ENCODE assay signal across 1 mouse cellular context in the genomic region with DNA sequence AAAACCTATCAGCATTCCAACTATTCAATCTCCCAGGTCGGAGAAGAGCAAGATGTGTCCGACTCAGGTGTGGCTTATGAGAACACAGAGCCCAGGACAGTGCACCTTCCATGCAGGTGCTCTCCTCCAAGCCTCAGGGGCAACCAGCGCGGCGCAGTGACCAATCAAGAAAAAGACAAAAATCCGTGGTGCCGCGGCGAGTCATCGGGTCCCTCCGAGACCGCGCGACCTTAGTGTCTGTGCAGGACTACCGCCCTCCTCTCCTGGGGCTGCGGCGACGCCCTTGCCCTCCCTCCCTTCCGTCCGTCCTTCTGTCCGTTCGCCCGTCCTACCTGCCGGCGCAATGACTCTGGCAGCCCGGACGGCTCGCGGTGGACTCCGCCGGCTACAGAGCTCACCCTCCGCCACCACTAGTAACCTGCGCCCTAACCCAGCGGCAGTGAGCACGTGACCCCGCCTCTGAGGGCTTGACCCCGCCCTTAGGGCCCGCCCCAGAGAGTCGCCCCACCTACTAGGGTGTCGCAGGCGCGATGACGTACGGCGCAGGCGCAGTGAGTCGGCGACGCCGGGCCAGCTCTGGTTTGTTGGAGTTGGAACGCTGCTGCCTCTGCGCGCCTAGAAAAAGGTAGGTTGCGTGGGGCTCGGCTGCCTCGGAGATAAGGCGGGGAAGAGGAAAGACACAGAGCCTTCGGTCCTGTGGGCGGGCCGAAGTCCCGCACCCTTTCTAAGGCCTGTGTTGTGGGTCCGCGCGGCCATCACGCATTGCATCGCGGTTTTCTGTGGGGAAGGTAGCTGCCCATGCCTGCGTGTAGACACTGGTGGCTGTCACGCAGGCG.
TF ChIP-seq lines count a peak whose summit lies in the region.

A gene (minus strand): TSS at position 455 of the 836 bp plus-strand sequence.
A gene (plus strand): TSS at position 500 of the 836 bp plus-strand sequence.

TF ChIP-seq in CH12.LX, 34 proteins besides CTCF, POLR2A, EP300 and RAD21:
- peak; percentile 95 for TF ChIP-seq USF1 (IDR thresholded peaks at IDR 0.05; ENCODE audit: low read depth, low read length)
- peak; percentile 43; the same call in 1 of the 2 replicates for TF ChIP-seq MXI1 (IDR thresholded peaks at IDR 0.05; ENCODE audit: low read depth, low read length)
- TF ChIP-seq CHD1 (IDR thresholded peaks at IDR 0.05; ENCODE audit: low read depth, low read length), result no peak
- no peak for TF ChIP-seq POLR2AphosphoS2 (IDR thresholded peaks at IDR 0.05; ENCODE audit: low read depth, low read length)
- TF ChIP-seq E2F4 (IDR thresholded peaks at IDR 0.05; ENCODE audit: insufficient replicate concordance, low read depth, low read length), result no peak
- TF ChIP-seq SIN3A (IDR thresholded peaks at IDR 0.05; ENCODE audit: low read length), result peak; percentile 63; the same call in 1 of the 2 replicates
- no peak for TF ChIP-seq CHD2 (IDR thresholded peaks at IDR 0.05; ENCODE audit: low read length)
- TF ChIP-seq MYC (IDR thresholded peaks at IDR 0.05; ENCODE audit: low read depth, low read length), result no peak
- TF ChIP-seq MAFK (IDR thresholded peaks at IDR 0.05; ENCODE audit: insufficient replicate concordance, low read length), result no peak
- peak; percentile 90 for TF ChIP-seq MAZ (IDR thresholded peaks at IDR 0.05; ENCODE audit: low read depth, low read length)
- peak; percentile 89 for TF ChIP-seq USF2 (conservative IDR thresholded peaks at IDR 0.05; ENCODE audit: low read depth, low read length)
- TF ChIP-seq KAT2A (IDR thresholded peaks at IDR 0.05; ENCODE audit: insufficient replicate concordance, low read length), result peak; percentile 72; the same call in 1 of the 2 replicates
- peak; percentile 94 for TF ChIP-seq BHLHE40 (IDR thresholded peaks at IDR 0.05; ENCODE audit: low read depth, low read length)
- no peak for TF ChIP-seq JUN (IDR thresholded peaks at IDR 0.05; ENCODE audit: insufficient read depth, low read depth, low read length)
- no peak for TF ChIP-seq ETS1 (conservative IDR thresholded peaks at IDR 0.05; ENCODE audit: low read depth, low read length)
- no peak for TF ChIP-seq RCOR1 (conservative IDR thresholded peaks at IDR 0.05; ENCODE audit: low read depth, low read length)
- TF ChIP-seq SMC3 (IDR thresholded peaks at IDR 0.05; ENCODE audit: low read depth, low read length), result no peak
- peak; percentile 51 for TF ChIP-seq ZMIZ1 (IDR thresholded peaks at IDR 0.05; ENCODE audit: low read depth, low read length)
- TF ChIP-seq NELFE (IDR thresholded peaks at IDR 0.05; ENCODE audit: low read depth, low read length), result peak; percentile 81; the same call in 1 of the 2 replicates
- no peak for TF ChIP-seq JUND (conservative IDR thresholded peaks at IDR 0.05; ENCODE audit: low read depth, low read length)
- TF ChIP-seq ZNF384 (IDR thresholded peaks at IDR 0.05; ENCODE audit: low read depth, low read length), result no peak; the same call in 1 of the 2 replicates
- no peak for TF ChIP-seq TBP (conservative IDR thresholded peaks at IDR 0.05; ENCODE audit: low read depth, low read length)
- 0 out of 2 replicates have a peak, but pooled peaks have one; percentile 66 for TF ChIP-seq UBTF (IDR thresholded peaks at IDR 0.05; ENCODE audit: low read depth, low read length)
- peak; percentile 19; the same call in 1 of the 2 replicates for TF ChIP-seq GABPA (IDR thresholded peaks at IDR 0.05; ENCODE audit: insufficient replicate concordance, low read depth, low read length)
- TF ChIP-seq MAX (IDR thresholded peaks at IDR 0.05; ENCODE audit: low read length), result peak; percentile 93
- TF ChIP-seq MEF2A (IDR thresholded peaks at IDR 0.05; ENCODE audit: borderline replicate concordance, low read depth, low read length), result peak; percentile 46; the same call in 1 of the 2 replicates
- TF ChIP-seq NRF1 (IDR thresholded peaks at IDR 0.05; ENCODE audit: low read depth, low read length), result peak; percentile 95
- TF ChIP-seq TCF12 (IDR thresholded peaks at IDR 0.05; ENCODE audit: low read depth, low read length), result peak; percentile 78
- TF ChIP-seq PAX5 (IDR thresholded peaks at IDR 0.05; ENCODE audit: low read length), result no peak
- peak; percentile 71 for TF ChIP-seq ELF1 (IDR thresholded peaks at IDR 0.05; ENCODE audit: low read depth, low read length)
- peak; percentile 46; the same call in 1 of the 2 replicates for TF ChIP-seq IRF4 (IDR thresholded peaks at IDR 0.05; ENCODE audit: low read depth, low read length)
- TF ChIP-seq ZKSCAN1 (IDR thresholded peaks at IDR 0.05; ENCODE audit: borderline replicate concordance, low read depth, low read length), result no peak
- TF ChIP-seq HCFC1 (IDR thresholded peaks at IDR 0.05; ENCODE audit: low read depth, low read length), result peak; percentile 94
- no peak for TF ChIP-seq ZC3H11A (IDR thresholded peaks at IDR 0.05; ENCODE audit: low read depth, low read length)
TF ChIP-seq in CH12.LX: peak in this region for 18.
